Mouse (Mus musculus) adrenal gland, postnatal 14 days (tissue): ENCODE results near the gene Ttc23. TPM values are rescaled to one million over a fixed set of nuclear protein-coding genes. Genes with fewer than 3 reads are reported as not detected.
A peak's percentile ranks its signal among the peaks of the same experiment; 100 is the strongest.

Experiments used
- DNase-seq: peaks from one replicate; pipeline ENCODE4 v3.0.0; 2021; ENCODE audit warnings: mixed read lengths
- total RNA-seq: library from RNA; stranded (reverse); gene quantifications from 2 replicates; pipeline ENCODE4 v1.2.3, GENCODE M21; 2021

The Ttc23 gene
- total RNA-seq, 1 experiment from 2014 or later = 26.6 TPM

DNA sequence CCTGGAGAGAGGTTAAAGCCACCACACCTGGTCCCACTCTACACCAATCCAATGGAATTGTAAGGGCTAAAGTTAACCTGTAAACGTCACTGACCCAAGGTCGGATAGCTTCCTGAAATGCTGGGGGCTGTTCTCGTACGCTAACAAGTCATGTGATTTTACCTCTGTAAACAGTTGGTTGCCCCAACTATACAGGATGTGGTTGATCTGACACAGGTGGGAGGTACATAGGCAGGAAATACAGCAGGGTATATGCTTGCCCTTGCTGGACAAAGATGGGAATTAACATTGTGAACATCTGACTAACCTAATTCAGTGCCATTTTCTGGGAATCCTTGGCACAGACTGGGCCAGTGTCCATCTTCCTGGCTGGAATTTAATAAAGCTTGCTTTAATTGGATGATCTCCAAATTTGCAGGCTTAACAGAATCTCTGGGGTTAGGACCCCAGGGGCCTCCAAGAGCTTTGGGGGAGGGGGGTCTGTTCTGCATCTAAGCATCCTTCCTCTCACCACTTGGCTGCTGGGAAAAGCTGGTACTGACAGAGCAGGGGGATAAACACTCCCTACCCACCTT, 100.6 kb downstream of the Ttc23 start:
- no peak for DNase-seq

- DNase-seq = no peak
Observed at GRCm38 (mm10) chr7:67749441-67750239, 102.4 kb downstream of the Ttc23 start.

GRCm38 (mm10) chr7:67754606-67755005, 107.4 kb downstream of the Ttc23 start:
- DNase-seq = no peak

DNA sequence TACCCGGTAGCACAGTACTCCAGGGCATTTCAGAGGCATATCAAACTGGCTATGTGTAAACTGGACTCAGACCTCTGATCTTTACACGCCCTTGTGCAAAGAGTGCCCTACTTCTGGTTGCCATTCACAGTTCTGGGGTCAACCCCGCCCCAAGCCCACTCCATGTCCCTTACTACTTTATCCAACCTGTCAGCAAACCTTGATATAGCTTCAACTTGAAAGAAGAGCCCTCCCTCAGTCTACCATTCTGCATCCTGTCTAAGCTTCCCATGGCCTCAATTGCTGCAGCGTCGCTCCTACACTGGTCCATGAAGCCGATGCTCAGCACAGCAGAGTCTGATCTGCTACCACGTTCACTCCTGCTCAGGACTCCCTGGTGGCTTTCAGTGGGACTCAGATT, 108.2 kb downstream of the Ttc23 start:
- DNase-seq = no peak

GRCm38 (mm10) chr7:67756636-67757035, 109.4 kb downstream of the Ttc23 start:
- DNase-seq = no peak

DNA sequence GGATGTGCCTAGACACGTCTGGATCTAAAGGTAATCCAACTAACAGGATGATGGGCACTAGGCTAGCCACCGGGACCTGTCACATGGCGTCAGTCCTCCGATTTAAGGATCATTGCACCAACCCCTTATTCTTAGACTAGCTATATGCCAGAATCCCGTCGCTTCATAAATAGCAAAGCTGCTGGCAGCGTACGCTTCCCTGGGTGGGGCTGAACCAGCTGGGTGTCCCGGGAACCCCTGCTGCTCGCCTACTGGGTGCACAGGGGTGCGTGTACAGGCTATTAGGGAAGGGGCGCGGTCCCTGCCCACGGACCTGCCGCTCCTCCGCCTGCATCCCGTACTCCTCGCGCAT, 111.3 kb downstream of the Ttc23 start:
- no peak for DNase-seq

DNA sequence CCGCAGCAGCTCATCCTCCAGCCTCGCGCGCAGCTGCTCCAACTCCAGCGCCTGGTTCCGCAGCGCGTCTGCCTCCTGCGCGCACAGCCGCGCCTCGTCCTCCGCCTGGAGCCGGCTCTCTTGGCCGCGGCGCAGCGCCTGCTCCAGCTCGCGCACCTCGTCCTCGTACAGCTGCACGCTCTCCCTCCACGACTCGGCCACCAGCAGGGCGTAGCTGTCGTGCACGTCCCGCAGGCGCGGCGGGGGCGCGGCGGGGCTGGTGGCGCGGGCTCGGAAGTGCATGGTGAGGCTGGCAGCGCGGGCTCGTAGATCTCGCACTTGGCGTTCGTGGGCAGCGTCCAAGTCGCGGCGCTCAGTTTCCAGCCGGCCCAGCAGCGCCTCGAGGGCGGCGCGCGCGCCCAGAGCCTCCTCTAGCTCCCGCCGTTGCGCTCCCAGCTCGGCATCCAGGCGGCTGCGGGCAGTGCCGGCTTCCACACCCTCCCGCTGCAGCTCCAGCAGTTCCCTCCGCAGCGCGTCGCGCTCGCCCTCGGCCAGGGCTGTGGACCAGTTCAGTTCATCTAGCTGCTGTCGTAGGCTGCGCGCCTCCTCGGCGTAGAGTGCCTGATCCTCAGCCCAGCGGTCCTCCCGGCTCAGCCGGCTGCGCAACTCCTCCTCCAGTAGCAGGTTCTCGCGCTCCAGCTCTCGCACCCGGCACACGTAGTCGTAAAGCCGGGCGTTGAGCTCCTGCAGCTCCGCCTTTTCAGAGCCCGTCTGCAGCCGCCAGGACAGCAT, 111.8 kb downstream of the Ttc23 start:
- DNase-seq = peak; percentile 70

- peak; percentile 98 for DNase-seq
Observed at GRCm38 (mm10) chr7:67759629-67759995, 112.4 kb downstream of the Ttc23 start, which contains the start of gene Synm. Gene Synm, minus strand, starts transcription at chr7:67759742.

- DNase-seq = no peak
Observed at GRCm38 (mm10) chr7:67763625-67764024, 116.4 kb downstream of the Ttc23 start.

DNA sequence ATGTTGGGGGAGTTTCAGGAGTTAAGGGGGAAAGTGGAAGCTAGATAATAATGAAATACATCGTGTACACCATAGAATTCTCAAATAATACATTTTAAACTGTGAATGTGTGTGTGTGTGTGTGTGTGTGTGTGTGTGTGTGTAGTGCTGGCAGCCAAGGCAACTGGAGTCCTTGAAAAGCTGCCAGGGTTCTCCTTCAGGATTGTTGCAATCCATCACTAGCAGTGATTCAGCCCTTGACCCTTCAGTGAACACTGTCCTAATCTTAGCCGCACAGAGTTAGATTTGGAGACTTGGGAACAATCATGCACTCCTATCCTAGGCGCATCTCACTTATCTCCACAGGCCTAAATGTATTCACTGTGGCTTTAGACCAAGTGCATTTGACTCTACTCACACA, 120.9 kb downstream of the Ttc23 start:
- DNase-seq = peak; percentile 80

- DNase-seq = peak; percentile 77
Observed at GRCm38 (mm10) chr7:67769487-67769886, 122.3 kb downstream of the Ttc23 start.

DNA sequence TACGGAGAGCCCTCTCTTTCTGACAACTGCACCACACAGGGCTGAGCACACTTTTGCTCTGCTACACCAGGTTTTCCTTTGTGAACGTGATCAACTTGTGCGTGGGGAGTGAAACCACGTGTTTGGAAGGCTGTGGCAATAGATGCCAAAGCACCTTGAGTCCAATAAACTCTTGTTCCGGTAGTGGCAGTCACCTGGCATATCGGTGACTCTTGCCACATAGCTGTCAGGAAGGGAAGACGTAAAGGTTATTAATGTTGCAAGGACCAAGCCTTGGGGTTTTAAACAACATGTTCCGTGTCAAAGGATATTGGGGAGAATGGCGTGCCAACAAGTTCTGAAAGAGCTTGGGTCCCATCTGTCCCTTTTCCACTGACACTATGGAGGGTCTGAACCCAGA, 125.0 kb downstream of the Ttc23 start:
- DNase-seq = peak; percentile 53

DNA sequence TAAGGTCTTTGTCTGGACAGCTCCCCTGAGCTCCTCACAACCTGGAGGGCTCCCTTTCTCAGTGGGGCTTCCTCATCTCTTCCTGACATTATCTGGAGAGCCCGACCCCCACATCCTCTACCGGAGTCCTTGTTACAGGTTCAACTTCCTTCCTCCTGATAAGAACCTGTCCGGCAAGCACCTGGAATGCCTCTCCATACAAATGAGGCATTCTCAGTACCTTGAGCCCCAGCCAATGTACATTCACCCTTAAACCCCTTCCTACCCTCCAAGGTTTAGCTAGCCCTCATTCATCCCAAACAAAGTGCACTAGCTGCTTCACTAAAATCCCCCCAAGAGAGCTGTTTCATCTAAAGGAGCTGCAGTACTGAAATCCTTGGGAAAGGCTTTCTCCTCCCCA, 128.4 kb downstream of the Ttc23 start:
- no peak for DNase-seq

DNA sequence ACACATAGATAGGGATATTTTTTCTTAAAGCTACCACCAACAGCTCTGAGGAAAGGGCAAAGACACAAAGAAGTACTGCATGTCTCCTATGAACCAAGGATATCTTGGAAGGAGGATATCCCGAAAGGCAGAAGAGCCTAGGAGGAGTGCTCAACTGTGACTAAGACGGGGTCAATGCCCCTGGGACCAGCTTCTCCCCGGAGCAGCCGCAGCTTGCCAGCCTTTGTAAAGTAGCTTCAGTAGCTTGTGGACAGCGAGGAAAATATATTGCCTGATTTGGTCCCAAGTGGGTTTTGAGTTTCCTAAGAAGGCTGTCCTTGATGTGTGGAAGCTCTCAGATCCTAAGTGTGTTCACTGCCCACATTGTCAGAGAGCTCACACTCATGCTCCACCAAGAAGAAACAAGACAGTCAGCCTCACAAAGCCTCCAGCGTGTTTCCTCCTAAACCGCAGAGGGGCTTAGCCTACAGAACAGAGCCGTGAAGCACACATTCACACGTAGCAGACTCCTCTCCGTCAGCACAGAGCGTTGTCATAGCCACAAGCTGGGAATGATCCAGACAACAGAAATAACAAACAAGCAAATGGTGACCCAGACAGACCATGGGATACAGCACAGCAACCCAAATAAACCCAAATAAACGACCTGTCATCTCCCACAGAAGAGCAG, 129.6 kb downstream of the Ttc23 start:
- peak; percentile 46 for DNase-seq

- DNase-seq = no peak
Observed at GRCm38 (mm10) chr7:67787861-67788260, 140.7 kb downstream of the Ttc23 start.

- peak; percentile 78 for DNase-seq
Observed at GRCm38 (mm10) chr7:67788713-67789112, 141.5 kb downstream of the Ttc23 start.

DNA sequence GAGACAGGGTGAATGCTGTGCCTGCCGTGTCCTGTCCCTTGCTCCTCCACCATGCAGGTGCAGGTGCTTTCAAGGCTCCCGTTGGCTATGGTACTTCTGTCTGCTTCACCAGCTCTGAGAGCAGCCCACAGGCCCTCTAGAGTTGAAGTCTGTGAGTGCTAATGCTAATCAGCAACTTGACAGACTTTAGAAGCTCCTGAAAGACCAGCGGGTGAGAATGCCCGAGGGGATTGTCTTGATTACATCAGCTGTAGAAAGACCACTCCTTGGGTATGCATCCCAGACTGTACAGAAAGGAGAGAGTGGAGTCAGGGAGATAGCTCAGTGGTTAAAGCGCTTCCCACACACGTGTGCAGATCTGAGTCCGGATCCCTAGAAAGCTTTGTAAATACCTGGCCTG, 144.0 kb downstream of the Ttc23 start:
- no peak for DNase-seq

DNA sequence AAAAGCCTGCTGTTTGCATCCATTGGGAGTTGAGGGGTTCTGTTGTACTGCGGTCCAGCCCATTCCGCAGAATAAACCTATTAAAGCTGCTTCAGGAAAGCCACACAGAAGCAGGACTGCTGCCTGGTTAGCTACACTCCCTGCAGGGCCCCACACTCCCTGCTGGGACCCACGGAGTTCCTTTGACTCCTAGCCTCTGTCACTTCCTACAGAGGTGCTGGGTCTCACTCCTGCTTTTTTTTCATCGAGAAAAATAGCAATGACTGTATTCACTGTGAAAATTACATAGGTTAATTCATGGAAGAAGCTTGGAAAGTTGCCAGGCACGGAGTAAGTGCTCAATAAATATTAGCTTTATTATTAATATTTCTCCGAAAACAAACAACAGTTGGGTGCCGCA, 146.2 kb downstream of the Ttc23 start:
- DNase-seq = no peak

- DNase-seq = no peak
Observed at GRCm38 (mm10) chr7:67797065-67797464, 149.9 kb downstream of the Ttc23 start.

GRCm38 (mm10) chr7:67798476-67798875, 151.3 kb downstream of the Ttc23 start:
- DNase-seq = no peak

GRCm38 (mm10) chr7:67800547-67800946, 153.3 kb downstream of the Ttc23 start:
- DNase-seq = no peak

DNA sequence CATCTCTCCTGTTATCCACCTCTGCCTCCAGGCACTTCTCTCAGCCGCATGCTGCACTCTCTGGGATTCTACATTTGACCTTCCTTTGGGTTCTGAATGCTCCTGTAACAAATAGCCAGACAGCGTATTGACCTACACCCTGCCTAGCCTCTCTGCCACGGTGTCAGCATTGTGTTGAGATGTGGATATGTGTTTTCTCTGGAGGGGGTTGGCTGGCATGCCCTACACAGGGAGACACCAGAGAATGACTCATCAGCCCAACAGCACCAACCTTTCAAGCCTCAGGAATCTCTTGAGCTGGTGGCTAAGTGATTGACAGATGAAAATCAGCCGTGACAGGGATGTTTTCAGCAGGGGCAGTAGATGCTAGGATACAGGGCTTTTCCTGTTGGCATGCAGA, 153.8 kb downstream of the Ttc23 start:
- no peak for DNase-seq
